Mouse (Mus musculus) ES-Bruce4 (cell line): ENCODE results near the gene Sdc3. TPM values are rescaled to one million over a fixed set of nuclear protein-coding genes. Genes with fewer than 3 reads are reported as not detected.

ENCODE experiments used
- H3K27ac ChIP-seq: 2 replicates; pipeline ENCODE4 v1.5.1; 2012; ENCODE audit warnings: low read length, inconsistent platforms; ENCODE audit not compliant: insufficient read depth
- H3K27me3 ChIP-seq: 2 replicates; pipeline ENCODE4 v1.6.1; 2012; ENCODE audit warnings: mild to moderate bottlenecking, low read length, inconsistent platforms; ENCODE audit not compliant: control insufficient read depth, poor library complexity, insufficient read depth, severe bottlenecking
- H3K36me3 ChIP-seq: 2 replicates; pipeline ENCODE4 v1.6.1; 2012; ENCODE audit warnings: inconsistent platforms, mild to moderate bottlenecking, low read length, moderate library complexity; ENCODE audit not compliant: control insufficient read depth, poor library complexity, insufficient read depth, severe bottlenecking
- H3K4me1 ChIP-seq: one replicate; pipeline ENCODE4 v1.8.1; 2011; ENCODE audit warnings: low read length; ENCODE audit not compliant: control insufficient read depth, insufficient read depth
- H3K4me3 ChIP-seq: 2 replicates; pipeline ENCODE4 v1.5.1; 2011; ENCODE audit warnings: low read depth, mild to moderate bottlenecking, low read length
- H3K9ac ChIP-seq: 2 replicates; pipeline ENCODE4 v1.6.1; 2012; ENCODE audit warnings: low read depth, mild to moderate bottlenecking, inconsistent platforms; ENCODE audit not compliant: poor library complexity, severe bottlenecking
- H3K9me3 ChIP-seq: replicated peaks from 2 replicates; pipeline ENCODE4 v1.6.1; 2012; ENCODE audit warnings: mild to moderate bottlenecking, low read length, inconsistent platforms; ENCODE audit not compliant: control insufficient read depth, poor library complexity, insufficient read depth, severe bottlenecking
- CTCF ChIP-seq: IDR thresholded peaks from one replicate; pipeline ENCODE4 v1.8.1; 2011; ENCODE audit warnings: low read depth, low read length
- EP300 ChIP-seq: IDR thresholded peaks from 2 replicates; pipeline ENCODE4 v1.6.1; 2011; ENCODE audit warnings: low read depth, low read length; ENCODE audit not compliant: insufficient read depth
- POLR2A ChIP-seq: IDR thresholded peaks from one replicate; pipeline ENCODE4 v1.8.1; 2011; ENCODE audit warnings: low read length; ENCODE audit not compliant: insufficient read depth
- polyA plus RNA-seq: library from polyadenylated mRNA; stranded (reverse); fragments of >200 nt; gene quantifications from 2 replicates; pipeline ENCODE4 v1.2.4, GENCODE M21; 2011; ENCODE audit warnings: low read depth; ENCODE audit not compliant: missing spikeins, insufficient read depth, insufficient read length

Sdc3 gene
- polyA plus RNA-seq, 1 experiment = 8.6 TPM

DNA sequence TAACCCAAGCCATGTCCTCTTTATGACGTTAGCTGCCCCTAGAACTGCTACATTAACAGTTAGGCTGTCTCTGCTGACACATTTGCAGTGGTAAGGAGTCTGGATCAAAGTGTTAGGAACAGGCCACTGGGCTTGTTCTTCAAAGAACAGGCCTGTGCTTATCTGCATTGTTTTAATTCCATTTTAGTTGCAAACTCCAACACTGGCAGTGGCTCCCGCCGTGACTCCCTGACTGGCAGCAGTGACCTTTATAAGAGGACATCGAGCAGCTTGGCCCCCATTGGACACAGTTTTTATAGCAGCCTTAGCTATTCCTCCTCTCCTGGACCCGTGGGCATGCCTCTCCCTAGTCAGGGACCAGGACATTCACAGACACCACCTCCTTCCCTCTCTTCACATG is 38.6 kb upstream of the Sdc3 start:
- H3K4me3 ChIP-seq = no peak overlapping the region
- H3K36me3 ChIP-seq = peaks cover 80% of the 10 kb centered on the region
- peak overlapping the region; percentile 46; the same call in 1 of the 2 replicates for H3K27ac ChIP-seq
- no peaks in the 10 kb centered on the region for H3K27me3 ChIP-seq
- TF ChIP-seq CTCF (no peak), POLR2A (no peak), EP300 (no peak)
- no peaks in the 10 kb centered on the region for H3K9me3 ChIP-seq
- H3K4me1 ChIP-seq = no peaks in the 10 kb centered on the region
- no peak overlapping the region for H3K9ac ChIP-seq

DNA sequence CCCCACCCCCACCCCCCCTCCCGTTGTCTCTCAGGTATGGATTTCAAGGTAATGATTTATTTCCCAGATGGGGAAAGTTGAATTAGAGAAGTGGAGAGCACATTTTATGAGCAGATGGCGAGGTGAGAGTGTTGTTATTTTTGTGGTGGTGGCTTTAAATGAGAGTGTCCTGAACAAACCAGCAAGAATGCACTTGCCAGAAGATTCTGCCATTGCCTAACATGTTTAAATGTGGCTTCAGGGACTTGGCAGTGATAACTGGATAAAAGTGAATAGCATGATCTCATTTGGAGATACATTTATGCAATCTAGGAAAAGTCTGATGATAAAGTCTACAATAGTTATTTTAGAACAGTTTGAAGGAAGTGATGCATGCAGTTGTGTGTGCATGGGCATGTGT is 37.6 kb upstream of the Sdc3 start:
- H3K27me3 ChIP-seq = no peaks in the 10 kb centered on the region
- no peak overlapping the region for H3K9ac ChIP-seq
- peaks cover 80% of the 10 kb centered on the region for H3K36me3 ChIP-seq
- no peak overlapping the region for H3K27ac ChIP-seq
- no peaks in the 10 kb centered on the region for H3K9me3 ChIP-seq
- H3K4me3 ChIP-seq = no peak overlapping the region
- no peaks in the 10 kb centered on the region for H3K4me1 ChIP-seq
- no peak for TF ChIP-seq POLR2A
- TF ChIP-seq EP300 = no peak
- no peak for TF ChIP-seq CTCF

DNA sequence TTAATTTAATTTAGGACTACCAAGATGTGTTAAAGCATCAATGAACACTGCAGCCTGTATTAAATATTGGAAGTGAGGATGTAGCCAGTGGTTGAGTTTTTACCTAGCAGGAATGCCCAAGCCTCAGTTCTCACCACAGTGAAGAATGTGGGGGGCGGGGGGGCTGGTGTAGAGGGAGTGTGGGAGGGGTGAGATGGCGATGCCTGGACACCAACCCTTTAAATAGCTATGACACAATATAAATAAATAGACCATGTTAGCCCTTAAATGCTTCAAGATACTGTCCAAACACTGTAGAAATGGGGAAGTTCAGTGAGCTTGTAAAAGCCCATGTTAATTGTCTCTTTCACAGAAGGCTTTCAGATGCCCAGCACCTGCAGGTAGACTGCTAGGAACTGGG is 32.5 kb upstream of the Sdc3 start:
- no peaks in the 10 kb centered on the region for H3K4me1 ChIP-seq
- H3K27me3 ChIP-seq = no peaks in the 10 kb centered on the region
- TF ChIP-seq CTCF (no peak), EP300 (no peak), POLR2A (no peak)
- H3K27ac ChIP-seq = no peak overlapping the region
- peaks cover 67% of the 10 kb centered on the region for H3K36me3 ChIP-seq
- no peak overlapping the region for H3K9ac ChIP-seq
- H3K4me3 ChIP-seq = no peak overlapping the region
- no peaks in the 10 kb centered on the region for H3K9me3 ChIP-seq

DNA sequence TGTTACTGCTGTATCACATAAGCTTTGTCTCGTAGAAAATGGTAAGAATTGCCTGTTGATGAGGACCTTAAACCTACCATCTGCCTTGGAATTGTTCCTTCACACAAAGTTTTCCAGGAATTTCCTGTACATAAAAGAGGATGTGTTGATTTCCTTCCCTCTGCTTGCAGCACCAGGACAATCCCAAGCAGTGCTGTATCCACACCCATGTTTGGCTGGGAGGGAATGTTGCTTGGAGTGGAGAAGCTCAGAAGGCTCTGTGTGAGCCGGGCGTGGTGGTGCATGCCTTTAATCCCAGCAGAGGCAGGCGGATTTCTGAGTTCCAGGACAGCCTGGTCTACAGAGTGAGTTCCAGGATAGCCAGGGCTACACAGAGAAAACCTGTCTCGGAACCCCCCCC is 30.5 kb upstream of the Sdc3 start:
- TF ChIP-seq POLR2A = no peak
- TF ChIP-seq CTCF = no peak
- TF ChIP-seq EP300 = no peak
- Histone ChIP-seq H3K9ac (no peak overlapping the region), H3K27me3 (no peaks in the 10 kb centered on the region), H3K9me3 (no peaks in the 10 kb centered on the region), H3K4me1 (no peaks in the 10 kb centered on the region), H3K36me3 (peaks cover 78% of the 10 kb centered on the region), H3K27ac (0 out of 2 replicates have a peak overlapping the region, but pooled peaks have one; percentile 7), H3K4me3 (no peak overlapping the region)

DNA sequence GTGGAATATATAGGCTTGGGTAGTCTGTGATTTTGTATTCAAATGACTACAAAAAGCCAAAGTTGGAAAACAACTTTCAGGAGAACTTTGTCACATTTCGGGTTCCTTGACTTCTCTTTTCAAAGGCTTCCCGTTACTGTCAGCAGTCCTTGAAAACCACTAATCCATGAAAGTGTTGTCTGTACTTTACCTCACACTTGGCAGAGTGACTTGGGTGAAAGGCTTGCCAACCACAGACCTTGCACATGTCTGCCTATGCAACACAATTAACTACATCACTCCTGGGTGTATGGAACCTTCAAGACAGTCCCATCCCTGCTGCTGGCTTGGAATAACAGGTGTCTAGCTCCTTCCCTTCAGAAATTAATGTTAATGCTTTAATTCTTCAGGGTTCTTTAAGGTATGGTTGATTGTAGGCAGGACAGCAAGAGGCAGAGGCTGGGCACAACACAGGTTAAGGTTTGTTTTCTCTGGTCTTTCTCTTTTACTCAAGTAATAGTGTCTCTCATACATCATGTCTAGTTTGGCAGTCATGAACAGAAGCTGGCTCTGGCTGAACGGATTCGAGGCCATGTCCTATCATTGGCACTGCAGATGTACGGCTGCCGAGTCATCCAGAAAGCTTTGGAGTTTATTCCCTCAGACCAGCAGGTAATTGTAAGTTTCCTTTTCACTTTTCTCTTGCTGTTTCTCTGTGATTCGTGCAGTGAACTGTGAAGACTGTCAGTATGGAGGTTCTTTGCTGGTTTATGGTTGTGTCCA is 26.8 kb upstream of the Sdc3 start:
- Histone ChIP-seq H3K4me1 (no peaks in the 10 kb centered on the region), H3K9me3 (no peaks in the 10 kb centered on the region), H3K36me3 (peaks cover 87% of the 10 kb centered on the region)

DNA sequence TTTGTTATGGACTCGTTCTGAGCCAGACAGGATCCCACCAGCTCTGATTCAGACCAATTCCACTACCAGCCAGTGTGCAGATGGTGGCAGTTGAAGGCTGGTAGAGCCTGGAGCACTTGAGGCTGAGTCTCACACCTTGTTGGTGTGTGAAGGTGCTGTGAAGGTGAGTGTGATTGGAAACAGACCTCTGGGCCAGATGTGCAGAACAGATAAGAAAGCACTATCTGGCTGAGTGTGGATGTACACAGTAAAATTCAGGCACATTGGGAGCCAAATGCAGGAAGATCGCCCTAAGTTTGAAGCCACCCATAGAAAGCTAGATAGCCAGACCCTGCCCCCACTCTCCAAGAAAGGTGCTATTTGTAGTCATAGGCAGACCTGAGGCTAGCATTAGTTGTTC is 25.9 kb upstream of the Sdc3 start:
- Histone ChIP-seq H3K36me3 (peaks cover 91% of the 10 kb centered on the region), H3K9me3 (no peaks in the 10 kb centered on the region), H3K27me3 (no peaks in the 10 kb centered on the region), H3K4me1 (no peaks in the 10 kb centered on the region), H3K27ac (no peak overlapping the region), H3K4me3 (no peak overlapping the region), H3K9ac (no peak overlapping the region)
- no peak for TF ChIP-seq POLR2A
- TF ChIP-seq CTCF = no peak

More for the DNA sequence above, 26.8 kb upstream of the Sdc3 start:
- H3K27me3 ChIP-seq = no peaks in the 10 kb centered on the region
- H3K27ac ChIP-seq = peak overlapping the region; percentile 33; the same call in 1 of the 2 replicates
- TF ChIP-seq CTCF (no peak), POLR2A (no peak), EP300 (no peak)
- no peak overlapping the region for H3K9ac ChIP-seq
- no peak overlapping the region for H3K4me3 ChIP-seq
